Mouse (Mus musculus): ENCODE data around the gene Ooep. TPM values are rescaled to one million over a fixed set of nuclear protein-coding genes. Genes with fewer than 3 reads are reported as not detected.

Ooep gene
- polyA plus RNA-seq, 1 experiment from 2014 or later, result not detected

Other genes starting within 250 kb of the Ooep start
- not detected in 3 replicates for gene Gsta4, start 196.0 kb downstream of the Ooep start, polyA plus RNA-seq (2018)
- gene Gsta1, start 148.1 kb downstream of the Ooep start, polyA plus RNA-seq (2018), result not detected in 3 replicates
- not detected in 3 replicates for gene Gm3776, start 121.6 kb downstream of the Ooep start, polyA plus RNA-seq (2018)
- gene Gm10639, start 88.8 kb downstream of the Ooep start, polyA plus RNA-seq (2018), result not detected in 3 replicates
- gene Omt2a, start 63.9 kb downstream of the Ooep start, polyA plus RNA-seq (2018), result not detected in 3 replicates
- not detected in 3 replicates for gene Omt2b, start 51.1 kb downstream of the Ooep start, polyA plus RNA-seq (2018)
- gene Gsta2, start 22.9 kb downstream of the Ooep start, polyA plus RNA-seq (2018), result not detected in 3 replicates
- not detected in 3 replicates for gene Dppa5a, start 10.5 kb downstream of the Ooep start, polyA plus RNA-seq (2018)
- gene Ddx43, start 17.1 kb upstream of the Ooep start, polyA plus RNA-seq (2018), result not detected in 3 replicates
- gene Cgas, start 64.5 kb upstream of the Ooep start, polyA plus RNA-seq (2018), result 7.4 to 14.0 TPM (median 7.6 TPM) in 3 replicates
- 14.3 to 17.0 TPM (median 16.3 TPM) in 3 replicates for gene Mto1, start 69.5 kb upstream of the Ooep start, polyA plus RNA-seq (2018)
- gene Gm17324, start 70.1 kb upstream of the Ooep start, polyA plus RNA-seq (2018), result not detected in 3 replicates
- gene Eef1a1, start 110.4 kb upstream of the Ooep start, polyA plus RNA-seq (2018), result 6,779 to 7,082 TPM (median 6,969 TPM) in 3 replicates
- gene Slc17a5, start 209.3 kb upstream of the Ooep start, polyA plus RNA-seq (2018), result 35.7 to 56.6 TPM (median 55.8 TPM) in 3 replicates
- 1.9 to 5.9 TPM (median 4.9 TPM) in 3 replicates for gene Cd109, start 236.8 kb upstream of the Ooep start, polyA plus RNA-seq (2018)

Data from macrophage (primary cell).